Mouse (Mus musculus) heart, adult 2 months (tissue): ENCODE measurements at regions not wholly inside any gene's neighbourhood (a gene's known extent, or its start where the extent isn't known, plus 50 kb on each side); places are given as distances from the start of the nearest gene placed in this dataset.
"Not testable (repeated sequence)": the region's sequence is repeated elsewhere in the genome, so short reads cannot be mapped to it uniquely, and the experiment has no call there.

Source experiments
- DNase-seq, 2 experiments: peaks; one replicate each; pipeline ENCODE4 v3.0.0; 2021
- H3K27ac ChIP-seq: fragments of 200-600 bp; 2 replicates; pipeline ENCODE4 v1.8.1; 2022
- H3K27me3 ChIP-seq: fragments of 200-500 bp; 2 replicates; pipeline ENCODE4 v1.6.1; 2012; ENCODE audit warnings: mild to moderate bottlenecking, low read length, inconsistent platforms, mixed read lengths; ENCODE audit not compliant: control insufficient read depth, insufficient read depth
- H3K36me3 ChIP-seq: fragments of 200-500 bp; 2 replicates; pipeline ENCODE4 v1.6.1; 2012; ENCODE audit warnings: low read length, inconsistent platforms; ENCODE audit not compliant: control insufficient read depth, insufficient read depth
- H3K4me1 ChIP-seq: fragments of 200-500 bp; 2 replicates; pipeline ENCODE4 v1.6.1; 2011; ENCODE audit warnings: low read length; ENCODE audit not compliant: control insufficient read depth, insufficient read depth
- H3K4me3 ChIP-seq: fragments of 200-600 bp; 2 replicates; pipeline ENCODE4 v1.8.1; 2022
- H3K79me2 ChIP-seq: fragments of 200-500 bp; replicated peaks from 2 replicates; pipeline ENCODE4 v1.6.1; 2012; ENCODE audit warnings: mild to moderate bottlenecking, inconsistent platforms, low read length, moderate library complexity, mixed read lengths; ENCODE audit not compliant: control insufficient read depth, insufficient read depth
- H3K9ac ChIP-seq: fragments of 200-500 bp; 2 replicates; pipeline ENCODE4 v1.6.1; 2012; ENCODE audit warnings: low read depth, mild to moderate bottlenecking, control low read depth, inconsistent platforms, low read length, mixed read lengths
- CTCF ChIP-seq: fragments of 200-600 bp; IDR thresholded peaks from 2 replicates; pipeline ENCODE4 v1.8.1; 2022; ENCODE audit warnings: antibody characterized with exemption, mild to moderate bottlenecking, moderate library complexity
- EP300 ChIP-seq: fragments of 200-500 bp; IDR thresholded peaks from 2 replicates; pipeline ENCODE4 v1.6.1; 2011; ENCODE audit warnings: low read depth, low read length, control low read depth; ENCODE audit not compliant: insufficient read depth
- POLR2A ChIP-seq: fragments of 200-500 bp; IDR thresholded peaks from 2 replicates; pipeline ENCODE4 v1.6.1; 2011; ENCODE audit warnings: mild to moderate bottlenecking, low read depth, low read length, control low read depth; ENCODE audit not compliant: insufficient read depth
- WGBS: fragments of 180-500 bp; shearing (Covaris S2); methylation state at CpG from one replicate; pipeline ENCODE4 v1.1.7; 2018; 5-methylcytosine and 5-hydroxymethylcytosine counted together
- intact Hi-C: fragments of 180-260 bp; cut with DNase I; formaldehyde crosslinking; loops from one replicate; pipeline ENCODE4 v1.15.1; 2025

GRCm38 (mm10) chr12:16342030-16342429 lies 268.7 kb downstream of the Lpin1 start:
- intact Hi-C loops = not testable (repeated sequence)

GRCm38 (mm10) chr12:16331456-16331855 lies 279.3 kb downstream of the Lpin1 start:
- intact Hi-C loops = no loop called here

More at GRCm38 (mm10) chr12:16342030-16342429, 268.7 kb downstream of the Lpin1 start:
- not testable (repeated sequence) for DNase-seq, H3K27me3 ChIP-seq, H3K36me3 ChIP-seq, H3K4me3 ChIP-seq, H3K27ac ChIP-seq, H3K79me2 ChIP-seq, H3K9ac ChIP-seq, H3K4me1 ChIP-seq
- 49% methylated on average over 2 of the region's 2 CpGs for WGBS
- TF ChIP-seq CTCF = peak; percentile 16; the same call in 1 of the 2 replicates

DNA sequence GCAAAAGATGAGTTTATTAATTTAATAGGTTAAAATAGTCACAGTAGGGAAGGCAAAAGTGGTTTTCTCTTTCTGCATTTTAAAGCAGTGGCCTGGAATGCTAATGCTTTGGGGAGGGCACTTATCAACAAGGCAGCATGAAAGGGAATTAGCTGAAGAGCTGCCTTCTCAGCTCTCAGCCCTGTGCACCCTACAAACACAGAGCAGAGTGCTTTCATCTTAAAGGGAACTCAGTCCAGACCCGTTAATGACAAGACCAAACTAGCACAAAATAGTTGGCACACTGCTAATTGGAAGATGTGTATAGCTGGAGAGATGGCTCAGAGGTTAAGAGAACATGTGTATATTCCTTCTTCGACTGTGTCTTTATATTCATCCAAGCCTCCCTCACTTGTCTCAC lies 281.6 kb downstream of the Lpin1 start:
- Histone ChIP-seq H3K27me3 (no peaks in the 10 kb centered on the region), H3K4me3 (no peak overlapping the region), H3K27ac (no peak overlapping the region), H3K79me2 (no peaks in the 10 kb centered on the region), H3K9ac (no peak overlapping the region), H3K4me1 (no peaks in the 10 kb centered on the region), H3K36me3 (no peaks in the 10 kb centered on the region)
- WGBS = 69% methylated on average over 2 of the region's 2 CpGs
- no peak for TF ChIP-seq CTCF
- TF ChIP-seq EP300 = no peak
- TF ChIP-seq POLR2A = no peak
- DNase-seq = no peak
- intact Hi-C loops = no loop called here

More at GRCm38 (mm10) chr12:16331456-16331855, 279.3 kb downstream of the Lpin1 start:
- Histone ChIP-seq H3K36me3 (no peaks in the 10 kb centered on the region), H3K27me3 (no peaks in the 10 kb centered on the region), H3K79me2 (no peaks in the 10 kb centered on the region), H3K4me3 (no peak overlapping the region), H3K9ac (no peak overlapping the region), H3K4me1 (peaks cover 2% of the 10 kb centered on the region; the same call in 1 of the 2 replicates), H3K27ac (no peak overlapping the region)
- no peak for TF ChIP-seq CTCF
- TF ChIP-seq POLR2A = no peak
- TF ChIP-seq EP300 = no peak
- DNase-seq = no peak
- WGBS = 74% methylated on average over 3 of the region's 3 CpGs

DNA sequence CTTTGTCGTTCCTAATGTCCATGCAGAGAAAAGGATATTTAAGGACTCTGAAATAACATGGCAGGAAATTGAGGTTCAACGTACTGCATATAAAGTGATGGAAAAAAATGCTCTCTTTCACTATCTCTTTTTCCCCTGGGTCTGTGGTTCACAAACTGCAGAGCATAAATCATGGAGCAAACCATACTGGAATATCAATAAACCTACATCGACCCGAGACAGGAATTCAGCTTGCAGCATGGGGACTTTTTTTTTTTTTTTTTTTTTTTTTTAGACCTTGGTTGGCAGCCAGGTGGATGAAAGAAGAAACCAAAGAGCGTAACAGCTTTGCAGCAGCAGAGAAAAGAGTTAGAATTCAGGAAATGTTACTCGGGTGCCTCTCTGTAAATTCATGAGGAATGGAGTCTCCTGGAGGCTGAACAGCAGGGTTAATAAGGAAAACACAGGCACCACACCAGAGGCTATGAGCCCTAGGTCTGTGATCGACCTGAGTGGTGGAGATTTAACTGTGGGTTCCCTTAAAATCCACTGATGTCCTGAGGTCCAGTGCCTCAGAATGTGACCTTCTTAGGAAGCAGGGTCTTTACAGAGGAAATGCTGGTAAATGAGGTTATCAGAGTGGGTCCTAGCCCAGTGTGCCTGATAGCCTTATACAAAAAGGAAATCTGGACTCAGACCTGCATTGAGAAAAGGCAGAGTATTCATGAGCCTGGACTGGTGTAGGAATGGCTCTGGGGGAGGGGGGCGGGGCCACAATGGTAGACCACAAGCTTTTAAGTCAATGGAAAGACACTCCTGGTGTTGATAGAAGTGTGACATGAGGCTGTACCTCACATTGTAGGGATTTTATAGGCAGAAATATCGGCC lies 290.0 kb downstream of the Lpin1 start:
- H3K4me1 ChIP-seq = no peaks in the 10 kb centered on the region
- no peak for DNase-seq
- H3K9ac ChIP-seq = no peak overlapping the region
- no peak overlapping the region for H3K4me3 ChIP-seq
- TF ChIP-seq CTCF (no peak), EP300 (no peak), POLR2A (no peak)
- 50% methylated on average over 9 of the region's 9 CpGs for WGBS
- H3K27ac ChIP-seq = no peak overlapping the region
- H3K27me3 ChIP-seq = no peaks in the 10 kb centered on the region
- intact Hi-C loops = no loop called here
- H3K79me2 ChIP-seq = no peaks in the 10 kb centered on the region
- no peaks in the 10 kb centered on the region for H3K36me3 ChIP-seq

GRCm38 (mm10) chr12:16308101-16308500 lies 302.7 kb downstream of the Lpin1 start:
- no peaks in the 10 kb centered on the region for H3K79me2 ChIP-seq
- intact Hi-C loops = no loop called here

DNA sequence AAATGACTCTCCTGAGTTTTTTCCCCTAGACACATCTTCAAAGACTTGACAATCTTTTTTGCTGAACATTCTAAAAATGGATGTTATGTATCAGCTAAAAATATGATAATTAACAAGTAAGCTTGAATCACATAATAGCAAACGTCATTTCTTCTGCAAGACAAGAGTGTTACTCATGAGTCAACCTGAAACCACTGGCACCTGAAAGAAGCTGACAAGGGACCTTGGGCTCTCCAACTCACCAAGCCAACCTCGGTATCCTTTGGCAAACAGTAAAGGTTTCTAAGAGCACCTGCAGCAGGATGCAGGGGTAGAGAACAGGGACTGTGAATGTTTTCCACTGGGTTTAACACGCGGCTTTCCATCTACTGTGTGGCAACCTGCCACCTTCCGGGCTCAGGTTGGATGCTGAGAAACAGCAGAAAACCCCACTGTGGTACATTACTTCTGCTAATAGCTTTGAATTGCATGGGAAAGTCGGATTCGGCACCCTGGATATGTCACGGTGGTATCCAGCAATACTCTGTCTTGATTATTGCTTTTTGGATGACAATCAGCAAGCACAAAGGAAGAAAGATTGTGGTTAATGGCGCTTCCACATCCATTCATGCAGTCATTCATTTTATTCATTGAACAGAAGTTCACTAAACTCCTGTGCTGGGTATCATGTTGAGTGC lies 305.9 kb downstream of the Lpin1 start:
- WGBS = 87% methylated on average over 9 of the region's 9 CpGs
- Histone ChIP-seq H3K9ac (no peak overlapping the region), H3K36me3 (no peaks in the 10 kb centered on the region), H3K27ac (no peak overlapping the region), H3K4me3 (no peak overlapping the region), H3K27me3 (no peaks in the 10 kb centered on the region), H3K79me2 (no peaks in the 10 kb centered on the region), H3K4me1 (no peaks in the 10 kb centered on the region)
- TF ChIP-seq CTCF = no peak
- no peak for TF ChIP-seq EP300
- TF ChIP-seq POLR2A = no peak
- intact Hi-C loops = no loop called here
- no peak for DNase-seq

More at GRCm38 (mm10) chr12:16308101-16308500, 302.7 kb downstream of the Lpin1 start:
- no peak overlapping the region for H3K9ac ChIP-seq
- 86% methylated on average over 3 of the region's 3 CpGs for WGBS
- H3K27me3 ChIP-seq = no peaks in the 10 kb centered on the region
- H3K4me1 ChIP-seq = no peaks in the 10 kb centered on the region
- no peak for DNase-seq
- H3K36me3 ChIP-seq = no peaks in the 10 kb centered on the region
- no peak overlapping the region for H3K4me3 ChIP-seq
- H3K27ac ChIP-seq = no peak overlapping the region
- no peak for TF ChIP-seq CTCF
- no peak for TF ChIP-seq POLR2A
- no peak for TF ChIP-seq EP300
